Mouse (Mus musculus): ENCODE measurements around the gene Tlx1. TPM values are rescaled to one million over a fixed set of nuclear protein-coding genes. Genes with fewer than 3 reads are reported as not detected.
A peak's percentile ranks its signal among the peaks of the same experiment; 100 is the strongest.

The Tlx1 gene
- total RNA-seq, 1 experiment, result 0.36 TPM

GRCm38 (mm10) chr19:45152183-45152650, 1.7 kb downstream of the Tlx1 start:
- Histone ChIP-seq H3K4me3 (ENCODE audit: insufficient read depth in 1 of 2, low read depth in 1 of 2, low read length in 2 of 2, poor library complexity in 1 of 2, severe bottlenecking in 1 of 2) (no peak overlapping the region), H3K27ac (ENCODE audit: insufficient read depth, low read depth, low read length, poor library complexity, severe bottlenecking) (no peak overlapping the region), H3K36me3 (ENCODE audit: control insufficient read depth, insufficient read depth, low read length, poor library complexity, severe bottlenecking) (no peaks in the 10 kb centered on the region), H3K4me1 (ENCODE audit: control insufficient read depth in 2 of 2, insufficient read depth in 2 of 2, low read length in 2 of 2, poor library complexity in 1 of 2) (peaks cover 0 to 5% of the 10 kb centered on the region in 2 experiments; a peak in 1 of 4 replicates), H3K9me3 (ENCODE audit: control insufficient read depth, insufficient read depth, low read depth, low read length) (no peaks in the 10 kb centered on the region), H3K9ac (ENCODE audit: insufficient read depth, low read depth, low read length, poor library complexity, severe bottlenecking) (no peak overlapping the region)
- no peak for DNase-seq (ENCODE audit: low read depth, low spot score)
- TF ChIP-seq CHD2 (IDR thresholded peaks at IDR 0.05; ENCODE audit: low read depth, low read length), result no peak
- TF ChIP-seq ZNF384 (IDR thresholded peaks at IDR 0.05; ENCODE audit: low read depth, low read length), result no peak
- TF ChIP-seq HCFC1 (IDR thresholded peaks at IDR 0.05; ENCODE audit: borderline replicate concordance, insufficient read depth, low read length), result no peak
- TF ChIP-seq ZC3H11A (IDR thresholded peaks at IDR 0.05; ENCODE audit: borderline replicate concordance, low read depth, low read length), result no peak
- no peak for TF ChIP-seq MAFK (IDR thresholded peaks at IDR 0.05; ENCODE audit: insufficient read depth, low read depth, low read length)
- in situ Hi-C loops (cut with MboI; ENCODE audit: low sequenced_read_pairs in 2 of 2, unreplicated experiment in 2 of 2), result loop anchor here (5.0 to 25.0 kb wide), 4 partner anchors 80 to 1545 kb away; partner anchors contain the start of gene Nkx2-3 (in 1 of the 2)

GRCm38 (mm10) chr19:45153311-45154058, 3.0 kb downstream of the Tlx1 start:
- Histone ChIP-seq H3K4me1 (ENCODE audit: control insufficient read depth in 2 of 2, insufficient read depth in 2 of 2, low read length in 2 of 2, poor library complexity in 1 of 2) (peaks cover 0 to 5% of the 10 kb centered on the region in 2 experiments; a peak in 1 of 4 replicates), H3K4me3 (ENCODE audit: insufficient read depth in 1 of 2, low read depth in 1 of 2, low read length in 2 of 2, poor library complexity in 1 of 2, severe bottlenecking in 1 of 2) (peak overlapping the region; percentile 2 to 15; a peak in 2 of 4 replicates), H3K9ac (ENCODE audit: insufficient read depth, low read depth, low read length, poor library complexity, severe bottlenecking) (no peak overlapping the region), H3K9me3 (ENCODE audit: control insufficient read depth, insufficient read depth, low read depth, low read length) (no peaks in the 10 kb centered on the region), H3K36me3 (ENCODE audit: control insufficient read depth, insufficient read depth, low read length, poor library complexity, severe bottlenecking) (no peaks in the 10 kb centered on the region), H3K27ac (ENCODE audit: insufficient read depth, low read depth, low read length, poor library complexity, severe bottlenecking) (no peak overlapping the region)
- in situ Hi-C loops (cut with MboI; ENCODE audit: low sequenced_read_pairs in 2 of 2, unreplicated experiment in 2 of 2), result loop anchor here (5.0 to 25.0 kb wide), 4 partner anchors 79 to 1546 kb away; partner anchors contain the start of gene Nkx2-3 (in 1 of the 2)
- no peak for DNase-seq (ENCODE audit: low read depth, low spot score)
- TF ChIP-seq ZNF384 (IDR thresholded peaks at IDR 0.05; ENCODE audit: low read depth, low read length) (no peak), ZC3H11A (IDR thresholded peaks at IDR 0.05; ENCODE audit: borderline replicate concordance, low read depth, low read length) (no peak), CHD2 (IDR thresholded peaks at IDR 0.05; ENCODE audit: low read depth, low read length) (no peak), HCFC1 (IDR thresholded peaks at IDR 0.05; ENCODE audit: borderline replicate concordance, insufficient read depth, low read length) (no peak), MAFK (IDR thresholded peaks at IDR 0.05; ENCODE audit: insufficient read depth, low read depth, low read length) (no peak)

- Histone ChIP-seq H3K9ac (ENCODE audit: insufficient read depth, low read depth, low read length, poor library complexity, severe bottlenecking) (no peak overlapping the region), H3K9me3 (ENCODE audit: control insufficient read depth, insufficient read depth, low read depth, low read length) (no peaks in the 10 kb centered on the region), H3K4me3 (ENCODE audit: insufficient read depth in 1 of 2, low read depth in 1 of 2, low read length in 2 of 2, poor library complexity in 1 of 2, severe bottlenecking in 1 of 2) (peak overlapping the region; percentile 2 to 11; a peak in 2 of 4 replicates), H3K36me3 (ENCODE audit: control insufficient read depth, insufficient read depth, low read length, poor library complexity, severe bottlenecking) (no peaks in the 10 kb centered on the region), H3K27ac (ENCODE audit: insufficient read depth, low read depth, low read length, poor library complexity, severe bottlenecking) (no peak overlapping the region), H3K4me1 (ENCODE audit: control insufficient read depth in 2 of 2, insufficient read depth in 2 of 2, low read length in 2 of 2, poor library complexity in 1 of 2) (peaks cover 0 to 5% of the 10 kb centered on the region in 2 experiments; a peak in 1 of 4 replicates)
- in situ Hi-C loops (cut with MboI; ENCODE audit: low sequenced_read_pairs in 2 of 2, unreplicated experiment in 2 of 2), result loop anchor here (5.0 to 25.0 kb wide), 4 partner anchors 78 to 1547 kb away; partner anchors contain the start of gene Nkx2-3 (in 1 of the 2)
- no peak for DNase-seq (ENCODE audit: low read depth, low spot score)
- TF ChIP-seq MAFK (IDR thresholded peaks at IDR 0.05; ENCODE audit: insufficient read depth, low read depth, low read length), result no peak
- no peak for TF ChIP-seq ZNF384 (IDR thresholded peaks at IDR 0.05; ENCODE audit: low read depth, low read length)
- TF ChIP-seq CHD2 (IDR thresholded peaks at IDR 0.05; ENCODE audit: low read depth, low read length), result no peak
- TF ChIP-seq ZC3H11A (IDR thresholded peaks at IDR 0.05; ENCODE audit: borderline replicate concordance, low read depth, low read length), result no peak
- no peak for TF ChIP-seq HCFC1 (IDR thresholded peaks at IDR 0.05; ENCODE audit: borderline replicate concordance, insufficient read depth, low read length)
Observed at GRCm38 (mm10) chr19:45154059-45154386, 3.5 kb downstream of the Tlx1 start.

GRCm38 (mm10) chr19:45154521-45154920, 4.0 kb downstream of the Tlx1 start:
- peaks cover 0 to 5% of the 10 kb centered on the region in 2 experiments; a peak in 1 of 4 replicates for H3K4me1 ChIP-seq (ENCODE audit: control insufficient read depth in 2 of 2, insufficient read depth in 2 of 2, low read length in 2 of 2, poor library complexity in 1 of 2)
- DNase-seq (ENCODE audit: low read depth, low spot score), result no peak
- no peaks in the 10 kb centered on the region for H3K36me3 ChIP-seq (ENCODE audit: control insufficient read depth, insufficient read depth, low read length, poor library complexity, severe bottlenecking)
- no peak overlapping the region for H3K4me3 ChIP-seq (ENCODE audit: insufficient read depth in 1 of 2, low read depth in 1 of 2, low read length in 2 of 2, poor library complexity in 1 of 2, severe bottlenecking in 1 of 2)
- no peak overlapping the region for H3K27ac ChIP-seq (ENCODE audit: insufficient read depth, low read depth, low read length, poor library complexity, severe bottlenecking)
- no peak overlapping the region for H3K9ac ChIP-seq (ENCODE audit: insufficient read depth, low read depth, low read length, poor library complexity, severe bottlenecking)
- in situ Hi-C loops (cut with MboI; ENCODE audit: low sequenced_read_pairs in 2 of 2, unreplicated experiment in 2 of 2), result loop anchor here (5.0 to 25.0 kb wide), 4 partner anchors 78 to 1547 kb away; partner anchors contain the start of gene Nkx2-3 (in 1 of the 2)
- TF ChIP-seq HCFC1 (IDR thresholded peaks at IDR 0.05; ENCODE audit: borderline replicate concordance, insufficient read depth, low read length) (no peak), ZNF384 (IDR thresholded peaks at IDR 0.05; ENCODE audit: low read depth, low read length) (no peak), ZC3H11A (IDR thresholded peaks at IDR 0.05; ENCODE audit: borderline replicate concordance, low read depth, low read length) (no peak), CHD2 (IDR thresholded peaks at IDR 0.05; ENCODE audit: low read depth, low read length) (no peak), MAFK (IDR thresholded peaks at IDR 0.05; ENCODE audit: insufficient read depth, low read depth, low read length) (no peak)
- H3K9me3 ChIP-seq (ENCODE audit: control insufficient read depth, insufficient read depth, low read depth, low read length), result no peaks in the 10 kb centered on the region
